Mouse (Mus musculus) embryonic facial prominence, embryonic 12.5 days (tissue): ENCODE data around the gene Bckdk. TPM values are rescaled to one million over a fixed set of nuclear protein-coding genes. Genes with fewer than 3 reads are reported as not detected.
"Not testable (repeated sequence)": the region's sequence is repeated elsewhere in the genome, so short reads cannot be mapped to it uniquely, and the experiment has no call there.

Experiments
- ATAC-seq: fragments of 200-750 bp; cut with Nextera tagmentation; 2 replicates; pipeline ENCODE4 v1.8.0; 2017; ENCODE audit not compliant: insufficient number of reproducible peaks, insufficient read depth, low FRiP score, low TSS enrichment
- H3K27ac ChIP-seq: fragments of 300-500 bp; sonication (generic); 2 replicates; pipeline ENCODE4 v1.5.1; 2016; ENCODE audit warnings: mild to moderate bottlenecking
- H3K27me3 ChIP-seq: fragments of 300-500 bp; sonication (generic); 2 replicates; pipeline ENCODE4 v1.6.1; 2016; ENCODE audit warnings: mild to moderate bottlenecking, moderate library complexity
- H3K36me3 ChIP-seq: fragments of 300-500 bp; sonication (generic); 2 replicates; pipeline ENCODE4 v1.6.1; 2016; ENCODE audit warnings: mild to moderate bottlenecking
- H3K4me1 ChIP-seq: fragments of 300-500 bp; sonication (generic); 2 replicates; pipeline ENCODE4 v1.6.1; 2016
- H3K4me2 ChIP-seq: fragments of 300-500 bp; sonication (generic); replicated peaks from 2 replicates; pipeline ENCODE4 v1.6.1; 2016; ENCODE audit warnings: mild to moderate bottlenecking, moderate library complexity
- H3K4me3 ChIP-seq: fragments of 300-500 bp; sonication (generic); 2 replicates; pipeline ENCODE4 v1.5.1; 2016; ENCODE audit warnings: mild to moderate bottlenecking
- H3K9ac ChIP-seq: fragments of 300-500 bp; sonication (generic); 2 replicates; pipeline ENCODE4 v1.6.1; 2016; ENCODE audit warnings: mild to moderate bottlenecking, moderate library complexity
- H3K9me3 ChIP-seq: fragments of 300-500 bp; sonication (generic); 2 replicates; pipeline ENCODE4 v1.6.1; 2016; ENCODE audit warnings: mild to moderate bottlenecking, moderate library complexity
- WGBS: fragments of 180-500 bp; shearing (Covaris S2); methylation state at CpG from one replicate; pipeline ENCODE4 v1.1.7; 2016; 5-methylcytosine and 5-hydroxymethylcytosine counted together
- polyA plus RNA-seq: library from polyadenylated mRNA; unstranded; fragments of >200 nt; fragmentation: Nextera tagmentation; extraction: Ambion mirVana; gene quantifications from 2 replicates; pipeline ENCODE4 v1.2.1, GENCODE M21; 2016

Gene Bckdk
- polyA plus RNA-seq, 1 experiment from 2014 or later = 86.9 TPM

GRCm38 (mm10) chr7:127934075-127934474 is 30.2 kb downstream of the Bckdk start:
- no peak overlapping the region for H3K27ac ChIP-seq
- WGBS = 83% methylated on average over 5 of the region's 5 CpGs
- H3K9ac ChIP-seq = no peak overlapping the region
- no peak overlapping the region for H3K4me3 ChIP-seq
- H3K4me1 ChIP-seq = peaks cover 44% of the 10 kb centered on the region
- no peak overlapping the region for H3K4me2 ChIP-seq
- peaks cover 17% of the 10 kb centered on the region for H3K27me3 ChIP-seq
- H3K9me3 ChIP-seq = no peaks in the 10 kb centered on the region
- H3K36me3 ChIP-seq = no peaks in the 10 kb centered on the region
- no peak for ATAC-seq

GRCm38 (mm10) chr7:127935028-127935722 is 31.3 kb downstream of the Bckdk start:
- Histone ChIP-seq H3K27me3 (peaks cover 6% of the 10 kb centered on the region), H3K9ac (peak overlapping the region; percentile 73), H3K4me3 (peak overlapping the region; percentile 65), H3K27ac (peak overlapping the region; percentile 18), H3K9me3 (no peaks in the 10 kb centered on the region), H3K4me1 (peaks cover 37% of the 10 kb centered on the region), H3K36me3 (no peaks in the 10 kb centered on the region), H3K4me2 (peak overlapping the region; percentile 93)
- WGBS = 7% methylated on average over 32 of the region's 32 CpGs
- ATAC-seq = peak; percentile 94

- Histone ChIP-seq H3K9ac (peak overlapping the region; percentile 73), H3K36me3 (no peaks in the 10 kb centered on the region), H3K4me3 (peak overlapping the region; percentile 65), H3K27me3 (0 out of 2 replicates have a peak, but pooled peaks cover under 1% of the 10 kb centered on the region), H3K9me3 (no peaks in the 10 kb centered on the region), H3K27ac (peak overlapping the region; percentile 18), H3K4me1 (peaks cover 36% of the 10 kb centered on the region), H3K4me2 (peak overlapping the region; percentile 93)
- 2% methylated on average over 37 of the region's 38 CpGs for WGBS
- ATAC-seq = peak; percentile 38
Measured at GRCm38 (mm10) chr7:127935748-127936159, 31.9 kb downstream of the Bckdk start.

- 58% methylated on average over 18 of the region's 18 CpGs for WGBS
- H3K4me3 ChIP-seq = peak overlapping the region; percentile 65
- no peaks in the 10 kb centered on the region for H3K9me3 ChIP-seq
- H3K36me3 ChIP-seq = no peaks in the 10 kb centered on the region
- H3K4me1 ChIP-seq = peaks cover 34% of the 10 kb centered on the region
- ATAC-seq = no peak
- H3K9ac ChIP-seq = peak overlapping the region; percentile 73
- peak overlapping the region; percentile 93 for H3K4me2 ChIP-seq
- H3K27me3 ChIP-seq = no peaks in the 10 kb centered on the region
- no peak overlapping the region for H3K27ac ChIP-seq
Measured at GRCm38 (mm10) chr7:127936216-127936884, 32.5 kb downstream of the Bckdk start.

- H3K9ac ChIP-seq, H3K36me3 ChIP-seq, ATAC-seq, H3K9me3 ChIP-seq, H3K4me2 ChIP-seq, H3K4me1 ChIP-seq, H3K27ac ChIP-seq, H3K4me3 ChIP-seq: not testable (repeated sequence)
- peaks cover 39% of the 10 kb centered on the region for H3K27me3 ChIP-seq
- WGBS = 51% methylated on average over 2 of the region's 2 CpGs
Measured at GRCm38 (mm10) chr7:127942097-127942496, 38.2 kb downstream of the Bckdk start.

GRCm38 (mm10) chr7:127944614-127945013 is 40.7 kb downstream of the Bckdk start:
- ATAC-seq = no peak
- no peaks in the 10 kb centered on the region for H3K9me3 ChIP-seq
- peak overlapping the region; percentile 27 for H3K4me2 ChIP-seq
- H3K36me3 ChIP-seq = no peaks in the 10 kb centered on the region
- 0 out of 2 replicates have a peak overlapping the region, but pooled peaks have one; percentile 9 for H3K4me3 ChIP-seq
- WGBS = 12% methylated on average over 23 of the region's 23 CpGs
- no peak overlapping the region for H3K27ac ChIP-seq
- H3K9ac ChIP-seq = no peak overlapping the region
- no peaks in the 10 kb centered on the region for H3K4me1 ChIP-seq
- H3K27me3 ChIP-seq = peaks cover 39% of the 10 kb centered on the region

GRCm38 (mm10) chr7:127946470-127947023 is 42.7 kb downstream of the Bckdk start, which contains the start of gene Prss36:
Prss36 (minus strand) TSS chr7:127946725.
- no peak for ATAC-seq
- no peak within 1 kb of the TSS for H3K4me2 ChIP-seq
- H3K36me3 ChIP-seq = no peaks in the 10 kb centered on the region
- H3K9me3 ChIP-seq = no peaks in the 10 kb centered on the region
- 71% methylated on average over 6 of the region's 6 CpGs for WGBS
- no peak within 1 kb of the TSS for H3K9ac ChIP-seq
- H3K4me1 ChIP-seq = no peaks in the 10 kb centered on the region
- no peak within 1 kb of the TSS for H3K4me3 ChIP-seq
- H3K27ac ChIP-seq = no peak within 1 kb of the TSS
- peaks cover 39% of the 10 kb centered on the region for H3K27me3 ChIP-seq

GRCm38 (mm10) chr7:127952864-127953581 is 49.1 kb downstream of the Bckdk start:
- Histone ChIP-seq H3K36me3 (no peaks in the 10 kb centered on the region), H3K9me3 (no peaks in the 10 kb centered on the region), H3K4me2 (no peak overlapping the region), H3K27ac (no peak overlapping the region), H3K4me3 (no peak overlapping the region), H3K27me3 (no peaks in the 10 kb centered on the region), H3K9ac (no peak overlapping the region), H3K4me1 (no peaks in the 10 kb centered on the region)
- no peak for ATAC-seq
- 37% methylated on average over 13 of the region's 13 CpGs for WGBS

GRCm38 (mm10) chr7:127959364-127959763 is 55.5 kb downstream of the Bckdk start:
- ATAC-seq = no peak
- WGBS = 69% methylated on average over 5 of the region's 5 CpGs
- Histone ChIP-seq H3K27ac (no peak overlapping the region), H3K9ac (no peak overlapping the region), H3K27me3 (no peaks in the 10 kb centered on the region), H3K4me3 (no peak overlapping the region), H3K4me1 (no peaks in the 10 kb centered on the region), H3K36me3 (no peaks in the 10 kb centered on the region), H3K4me2 (no peak overlapping the region), H3K9me3 (no peaks in the 10 kb centered on the region)
